Mouse (Mus musculus) CH12.LX (cell line): ENCODE measurements around the gene Nom1.

ENCODE experiments used
- CTCF ChIP-seq, 2 experiments: IDR thresholded peaks in 1 of 2; conservative IDR thresholded peaks in 1 of 2; 2 replicates each; pipeline ENCODE4 v1.5.1; 2011 to 2012; ENCODE audit warnings: low read depth in 2 of 2, low read length in 2 of 2, improper control_type of control experiment in 1 of 2, inconsistent platforms in 1 of 2, mild to moderate bottlenecking in 1 of 2, moderate library complexity in 1 of 2
- EP300 ChIP-seq: IDR thresholded peaks from 2 replicates; pipeline ENCODE4 v1.6.1; 2011; ENCODE audit warnings: low read length, improper control_type of control experiment
- ETS1 ChIP-seq: conservative IDR thresholded peaks from 2 replicates; pipeline ENCODE4 v1.6.1; 2012; ENCODE audit warnings: low read depth, mild to moderate bottlenecking, inconsistent platforms, low read length, improper control_type of control experiment, moderate library complexity
- GABPA ChIP-seq: IDR thresholded peaks from 2 replicates; pipeline ENCODE4 v1.6.1; 2012; ENCODE audit warnings: low read depth, low read length, improper control_type of control experiment, inconsistent platforms; ENCODE audit not compliant: insufficient replicate concordance
- MAZ ChIP-seq: IDR thresholded peaks from 2 replicates; pipeline ENCODE4 v1.6.1; 2012; ENCODE audit warnings: low read depth, mild to moderate bottlenecking, inconsistent platforms, low read length, improper control_type of control experiment, moderate library complexity
- POLR2A ChIP-seq: IDR thresholded peaks from 2 replicates; pipeline ENCODE4 v1.6.1; 2011; ENCODE audit warnings: low read depth, mild to moderate bottlenecking, improper control_type of control experiment, low read length
- TBP ChIP-seq: conservative IDR thresholded peaks from 2 replicates; pipeline ENCODE4 v1.6.1; 2011; ENCODE audit warnings: low read depth, low read length, improper control_type of control experiment

GRCm38 (mm10) chr5:29471855-29472665 is 37.6 kb downstream of the Nom1 start:
- no peak for TF ChIP-seq ETS1
- TF ChIP-seq POLR2A, result no peak
- TF ChIP-seq MAZ, result no peak
- no peak for TF ChIP-seq CTCF (conservative IDR thresholded peaks at IDR 0.05 in 1 of 2, IDR thresholded peaks at IDR 0.05 in 1 of 2; ENCODE audit: low read depth in 2 of 2, low read length in 2 of 2)
- no peak for TF ChIP-seq EP300
- no peak for TF ChIP-seq TBP
- no peak for TF ChIP-seq GABPA
